Mouse (Mus musculus) right cerebral cortex, adult 2 months (tissue): ENCODE data around the gene Kcng3.

Source experiments
- DNase-seq, 2 experiments: peaks; one replicate each; pipeline ENCODE4 v3.0.0; 2021 to 2022; ENCODE audit warnings: low spot score in 2 of 2

Kcng3 gene

GRCm38 (mm10) chr17:83555836-83556235, 75.9 kb downstream of the Kcng3 start:
- DNase-seq, result no peak

DNA sequence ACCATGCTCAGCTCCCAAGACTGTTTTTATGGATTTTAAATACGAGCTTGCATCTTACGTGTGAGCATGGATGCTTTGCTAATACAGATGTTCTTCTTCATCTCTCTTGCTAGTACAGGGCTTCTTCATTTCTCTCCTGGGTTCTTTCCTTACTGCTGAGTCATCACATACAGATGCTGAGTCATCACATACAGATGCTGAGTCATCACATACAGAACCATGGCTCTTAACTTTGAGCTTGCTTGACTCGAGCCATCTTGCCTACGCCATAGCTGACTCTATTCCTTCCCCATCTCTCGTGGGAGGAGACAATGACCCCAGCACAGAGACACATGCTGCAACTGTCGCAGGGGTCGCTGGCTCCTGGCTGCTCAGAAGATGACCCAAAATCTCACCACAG, 76.7 kb downstream of the Kcng3 start:
- DNase-seq, result no peak

DNA sequence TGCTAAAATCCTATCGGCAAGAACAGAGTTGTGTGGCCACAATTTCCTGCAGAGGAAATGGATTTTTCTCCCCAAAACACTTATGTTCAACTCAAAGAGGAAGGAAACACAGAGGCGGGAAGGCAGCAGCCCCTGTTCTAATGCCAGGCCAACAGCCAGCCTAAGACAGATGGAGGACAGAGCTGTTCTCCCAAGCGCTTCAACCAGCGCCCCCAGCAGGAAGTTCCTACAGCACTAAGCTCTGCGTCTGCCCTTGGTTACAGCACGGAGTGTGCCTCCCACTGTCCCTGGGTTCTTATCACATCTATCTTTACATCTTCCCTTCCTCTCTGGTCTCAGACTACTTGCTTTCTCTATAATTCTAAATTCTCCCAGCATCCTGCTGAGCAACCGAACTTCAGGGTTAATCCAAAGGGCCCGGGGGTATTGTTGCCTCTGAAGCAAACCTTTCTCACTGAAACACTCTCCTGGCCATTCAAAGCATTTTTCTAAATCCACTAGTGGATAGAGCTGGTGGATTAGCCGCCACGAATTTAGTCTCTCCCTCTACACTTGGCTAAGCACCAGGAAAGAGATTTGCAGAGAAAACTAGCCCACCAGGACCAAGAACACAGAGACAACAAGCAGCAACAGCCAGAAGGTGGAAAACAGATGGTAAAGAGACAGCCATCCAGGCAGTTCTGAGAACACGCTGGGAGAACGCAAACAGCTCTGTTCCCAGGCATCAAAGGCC, 83.0 kb downstream of the Kcng3 start:
- DNase-seq, result peak; percentile 24 to 46

DNA sequence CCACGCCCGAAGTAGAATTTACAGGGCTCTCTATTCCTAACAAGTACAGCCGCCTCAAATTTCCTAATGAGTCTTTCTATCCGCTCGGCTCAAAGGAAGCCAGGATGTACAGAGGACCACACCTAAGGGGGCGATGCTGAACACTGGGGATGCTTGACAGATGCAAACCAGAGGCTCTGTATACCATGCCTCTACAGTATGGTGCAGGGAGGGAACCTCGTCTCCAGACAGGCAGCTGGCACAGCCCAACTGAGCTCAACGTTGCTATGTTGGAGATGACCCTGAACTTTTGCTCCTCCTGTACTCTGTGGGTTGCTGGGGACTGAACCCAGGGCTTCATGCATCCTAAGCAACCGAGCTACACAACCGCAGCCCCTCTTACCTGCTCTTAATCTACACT, 84.5 kb downstream of the Kcng3 start:
- DNase-seq, result no peak

DNA sequence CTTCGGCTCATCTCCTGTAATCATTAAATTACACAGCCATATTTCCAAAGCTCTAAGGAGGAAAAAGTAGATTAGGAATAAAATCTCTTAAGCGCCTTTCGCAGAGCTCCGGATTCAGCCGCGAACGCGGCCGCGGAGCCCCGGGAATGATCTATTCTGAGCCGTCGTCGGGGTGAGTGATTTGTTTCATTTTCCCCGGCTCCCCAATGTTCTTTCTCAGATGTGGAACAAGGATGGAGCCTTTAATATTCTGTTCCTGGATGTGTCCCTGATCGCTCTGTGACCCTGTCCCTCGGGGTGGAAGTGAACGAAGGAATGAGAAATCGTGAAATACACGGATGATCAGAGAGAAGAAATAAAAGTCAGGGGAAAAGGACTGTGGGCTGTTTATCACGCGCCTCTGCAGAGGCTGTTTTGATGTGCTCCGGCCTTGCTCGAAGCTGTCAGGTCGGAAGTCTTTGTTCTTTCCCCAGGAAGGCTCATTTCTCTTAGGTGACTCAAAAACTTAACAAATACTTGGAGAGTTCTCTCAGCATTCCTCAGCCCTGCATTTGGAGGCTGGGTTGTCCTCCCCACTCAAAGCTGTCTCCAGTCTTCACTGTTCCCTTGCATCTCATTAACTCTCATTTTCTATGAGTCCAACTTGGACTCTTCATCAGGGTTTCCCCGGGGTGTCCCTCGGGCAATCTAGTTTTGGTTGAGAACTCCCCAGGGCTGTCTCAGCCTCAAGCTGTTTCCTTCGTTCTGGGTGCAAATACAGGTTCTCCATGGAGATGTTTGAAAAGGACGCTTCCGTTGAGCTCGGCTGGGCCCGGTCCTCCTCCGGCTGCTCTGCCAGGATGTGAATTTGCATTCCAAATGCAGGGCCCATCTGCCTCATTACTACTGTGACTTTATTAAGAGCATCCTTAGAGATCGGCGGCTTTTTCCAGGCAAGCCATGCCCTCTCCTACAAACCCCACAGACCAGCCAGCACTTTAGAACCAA, 85.6 kb downstream of the Kcng3 start:
- DNase-seq, result peak in 1 of 2 experiments; percentile 36

- no peak for DNase-seq
These were observed 86.4 kb downstream of the Kcng3 start for GRCm38 (mm10) chr17:83545259-83545658.

GRCm38 (mm10) chr17:83542424-83542823, 89.3 kb downstream of the Kcng3 start:
- peak in 1 of 2 experiments; percentile 40 for DNase-seq

GRCm38 (mm10) chr17:83539262-83540037, 92.2 kb downstream of the Kcng3 start:
- no peak for DNase-seq

DNA sequence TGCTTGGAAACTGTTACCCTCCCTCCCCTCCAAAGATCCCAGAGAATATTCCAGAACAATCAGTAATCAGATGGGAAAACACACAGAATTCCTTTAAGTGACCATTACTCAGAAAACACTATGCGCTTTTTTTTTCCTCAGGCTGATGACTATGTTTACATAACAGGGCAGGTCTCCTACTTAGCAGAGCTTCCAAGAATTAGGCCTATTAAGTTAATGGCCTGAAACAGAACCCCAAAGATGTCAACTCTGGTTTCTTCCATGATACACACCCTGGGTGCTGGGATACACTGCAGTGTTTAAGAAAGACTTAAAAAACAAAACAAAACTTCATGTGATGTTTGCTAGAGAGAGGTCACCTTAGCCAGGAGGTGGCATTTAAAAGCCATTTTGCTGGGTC, 93.0 kb downstream of the Kcng3 start:
- DNase-seq, result no peak

- DNase-seq, result no peak
These were observed 93.6 kb downstream of the Kcng3 start for GRCm38 (mm10) chr17:83538141-83538540.
